Mouse (Mus musculus): Measurements from ENCODE around the gene Fam155a.

Gene Fam155a

GRCm38 (mm10) chr8:9180686-9181315, 590.2 kb downstream of the Fam155a start:
- peak; percentile 37 for DNase-seq (ENCODE audit: low read depth, low spot score)

- DNase-seq (ENCODE audit: low read depth, low spot score) = no peak
These were observed 594.0 kb downstream of the Fam155a start for GRCm38 (mm10) chr8:9176974-9177373.

- peak; percentile 76 for DNase-seq (ENCODE audit: low read depth, low spot score)
These were observed 595.9 kb downstream of the Fam155a start for GRCm38 (mm10) chr8:9174865-9175565.

- no peak for DNase-seq (ENCODE audit: low read depth, low spot score)
These were observed 599.1 kb downstream of the Fam155a start for GRCm38 (mm10) chr8:9171848-9172247.

- DNase-seq (ENCODE audit: low read depth, low spot score) = no peak
These were observed 603.0 kb downstream of the Fam155a start for GRCm38 (mm10) chr8:9167995-9168394.

- DNase-seq (ENCODE audit: low read depth, low spot score) = no peak
These were observed 609.4 kb downstream of the Fam155a start for GRCm38 (mm10) chr8:9161606-9162005.

GRCm38 (mm10) chr8:9159322-9159721, 611.6 kb downstream of the Fam155a start:
- peak; percentile 44 for DNase-seq (ENCODE audit: low read depth, low spot score)

- no peak for DNase-seq (ENCODE audit: low read depth, low spot score)
These were observed 612.3 kb downstream of the Fam155a start for GRCm38 (mm10) chr8:9158652-9159051.

GRCm38 (mm10) chr8:9157141-9157781, 613.7 kb downstream of the Fam155a start:
- DNase-seq (ENCODE audit: low read depth, low spot score) = peak; percentile 60

Data from mesoderm, embryonic 11.5 days (tissue).